Mouse (Mus musculus) G1E (cell line): ENCODE data around the gene Gm17087. TPM values are rescaled to one million over a fixed set of nuclear protein-coding genes. Genes with fewer than 3 reads are reported as not detected.

Experiments used
- ATAC-seq: 2 replicates; pipeline ENCODE4 v1.8.0; 2016; ENCODE audit warnings: mild to moderate bottlenecking; ENCODE audit not compliant: insufficient number of reproducible peaks, poor library complexity, low FRiP score, severe bottlenecking; ENCODE audit errors: extremely low read depth
- DNase-seq: peaks from one replicate; pipeline ENCODE4 v3.0.0; 2012; ENCODE audit warnings: low spot score
- H3K27me3 ChIP-seq: 2 replicates; pipeline ENCODE4 v1.6.1; 2012; ENCODE audit warnings: mild to moderate bottlenecking, low read length, inconsistent platforms; ENCODE audit not compliant: insufficient read depth
- H3K36me3 ChIP-seq: replicated peaks from 2 replicates; pipeline ENCODE3; 2012; ENCODE audit warnings: mild to moderate bottlenecking, inconsistent platforms
- H3K4me1 ChIP-seq: 2 replicates; pipeline ENCODE4 v1.6.1; 2012; ENCODE audit warnings: low read depth, low read length, inconsistent platforms, mixed read lengths; ENCODE audit not compliant: insufficient read depth
- H3K4me3 ChIP-seq: 2 replicates; pipeline ENCODE4 v1.5.1; 2012; ENCODE audit warnings: low read depth, mild to moderate bottlenecking, inconsistent platforms, low read length, moderate library complexity, mixed read lengths
- H3K9me3 ChIP-seq: replicated peaks from 2 replicates; pipeline ENCODE4 v1.6.1; 2012; ENCODE audit warnings: inconsistent platforms
- CTCF ChIP-seq: IDR thresholded peaks from 2 replicates; pipeline ENCODE4 v1.5.1; 2012; ENCODE audit warnings: low read depth, low read length, inconsistent platforms, mixed read lengths
- GATA1 ChIP-seq: IDR thresholded peaks from 2 replicates; pipeline ENCODE4 v1.6.1; 2012; ENCODE audit warnings: borderline replicate concordance, low read length, inconsistent platforms, mixed read lengths
- GATA2 ChIP-seq: IDR thresholded peaks from 2 replicates; pipeline ENCODE4 v1.6.1; 2012; ENCODE audit warnings: low read depth, low read length, inconsistent platforms, borderline replicate concordance
- POLR2AphosphoS5 ChIP-seq: IDR thresholded peaks from 2 replicates; pipeline ENCODE4 v1.6.1; 2012; ENCODE audit warnings: low read depth, low read length, inconsistent platforms; ENCODE audit not compliant: insufficient replicate concordance
- TAL1 ChIP-seq: conservative IDR thresholded peaks from 2 replicates; pipeline ENCODE4 v1.6.1; 2012; ENCODE audit warnings: low read depth, low read length, inconsistent platforms, mixed read lengths
- polyA plus RNA-seq: library from polyadenylated mRNA; stranded (reverse); fragments of >175 nt; gene quantifications from 2 replicates; pipeline ENCODE4 v1.2.3, GENCODE M21; 2012
- total RNA-seq, 2 experiments: library from RNA; stranded (forward) in 1 of 2; stranded (reverse) in 1 of 2; fragments of 200-1000 nt in 1 of 2; fragments of >200 nt in 1 of 2; fragmentation: Nextera tagmentation in 1 of 2; gene quantifications; 2 replicates each; pipeline ENCODE4 v1.2.3; 2014 to 2017

Gm17087 gene
- total and polyA plus RNA-seq, 3 experiments: not detected

DNA sequence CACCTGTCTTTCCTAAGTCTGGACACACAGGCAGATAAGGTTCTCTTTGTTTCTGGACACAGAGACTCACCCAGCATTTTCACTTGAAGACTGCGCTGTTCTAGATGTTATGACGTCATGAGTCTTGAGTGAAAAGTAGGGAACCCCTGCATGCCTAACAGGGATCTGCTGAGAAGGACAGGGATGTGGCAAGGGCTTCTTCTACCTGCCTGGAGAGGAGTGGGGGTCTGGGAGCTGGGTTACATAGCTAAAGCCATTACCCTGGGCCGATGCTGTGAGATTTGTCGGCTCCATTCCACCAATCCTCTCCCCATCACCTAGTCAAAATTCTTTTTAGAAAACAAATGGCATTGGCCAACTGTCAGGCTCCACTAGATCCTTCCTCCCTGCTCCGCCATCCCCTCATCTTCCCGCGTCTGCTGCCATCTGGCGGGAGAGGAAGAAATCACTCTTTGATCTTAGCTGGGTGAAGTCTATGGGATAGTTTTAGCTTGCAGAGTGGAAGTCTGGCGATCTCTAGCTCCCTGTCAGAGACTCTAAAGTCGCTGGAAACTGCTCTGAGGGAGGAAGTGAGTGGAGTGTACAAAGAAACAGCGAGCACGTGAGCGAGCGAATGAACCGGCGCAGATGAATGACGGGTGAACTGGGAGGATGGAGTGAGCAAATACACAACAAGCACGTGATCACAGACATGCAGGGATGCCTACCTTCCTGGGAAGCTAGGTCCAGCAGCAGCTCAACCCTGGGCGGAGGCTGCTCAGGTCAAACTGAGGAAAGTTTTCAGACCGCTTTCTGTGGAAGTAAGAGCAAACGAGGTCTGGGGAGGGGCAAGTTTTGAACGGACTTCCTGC is 25.9 kb upstream of the Gm17087 start:
- Histone ChIP-seq H3K36me3 (no peaks in the 10 kb centered on the region), H3K4me1 (no peaks in the 10 kb centered on the region), H3K27me3 (no peaks in the 10 kb centered on the region), H3K4me3 (no peak overlapping the region), H3K9me3 (0 out of 2 replicates have a peak, but pooled peaks cover 5% of the 10 kb centered on the region)
- DNase-seq: no peak
- no peak for ATAC-seq
- no peak for TF ChIP-seq CTCF
- TF ChIP-seq GATA1: no peak
- no peak for TF ChIP-seq GATA2
- TF ChIP-seq TAL1: no peak

- TF ChIP-seq GATA1 (no peak), GATA2 (no peak), TAL1 (no peak), POLR2AphosphoS5 (no peak), CTCF (no peak)
- H3K9me3 ChIP-seq: peaks cover 17% of the 10 kb centered on the region
- no peak for DNase-seq
- no peaks in the 10 kb centered on the region for H3K4me1 ChIP-seq
- no peaks in the 10 kb centered on the region for H3K36me3 ChIP-seq
- no peaks in the 10 kb centered on the region for H3K27me3 ChIP-seq
- ATAC-seq: no peak
- H3K4me3 ChIP-seq: no peak overlapping the region
Observed at GRCm38 (mm10) chr17:8581579-8581978, 14.8 kb upstream of the Gm17087 start.

GRCm38 (mm10) chr17:8580360-8580759 is 13.6 kb upstream of the Gm17087 start:
- no peaks in the 10 kb centered on the region for H3K4me1 ChIP-seq
- DNase-seq (no peak), ATAC-seq (no peak)
- H3K9me3 ChIP-seq: peaks cover 17% of the 10 kb centered on the region
- no peak for TF ChIP-seq CTCF
- no peak for TF ChIP-seq POLR2AphosphoS5
- no peak for TF ChIP-seq GATA1
- no peak for TF ChIP-seq GATA2
- TF ChIP-seq TAL1: no peak
- H3K36me3 ChIP-seq: no peaks in the 10 kb centered on the region
- H3K4me3 ChIP-seq: no peak overlapping the region
- H3K27me3 ChIP-seq: no peaks in the 10 kb centered on the region

DNA sequence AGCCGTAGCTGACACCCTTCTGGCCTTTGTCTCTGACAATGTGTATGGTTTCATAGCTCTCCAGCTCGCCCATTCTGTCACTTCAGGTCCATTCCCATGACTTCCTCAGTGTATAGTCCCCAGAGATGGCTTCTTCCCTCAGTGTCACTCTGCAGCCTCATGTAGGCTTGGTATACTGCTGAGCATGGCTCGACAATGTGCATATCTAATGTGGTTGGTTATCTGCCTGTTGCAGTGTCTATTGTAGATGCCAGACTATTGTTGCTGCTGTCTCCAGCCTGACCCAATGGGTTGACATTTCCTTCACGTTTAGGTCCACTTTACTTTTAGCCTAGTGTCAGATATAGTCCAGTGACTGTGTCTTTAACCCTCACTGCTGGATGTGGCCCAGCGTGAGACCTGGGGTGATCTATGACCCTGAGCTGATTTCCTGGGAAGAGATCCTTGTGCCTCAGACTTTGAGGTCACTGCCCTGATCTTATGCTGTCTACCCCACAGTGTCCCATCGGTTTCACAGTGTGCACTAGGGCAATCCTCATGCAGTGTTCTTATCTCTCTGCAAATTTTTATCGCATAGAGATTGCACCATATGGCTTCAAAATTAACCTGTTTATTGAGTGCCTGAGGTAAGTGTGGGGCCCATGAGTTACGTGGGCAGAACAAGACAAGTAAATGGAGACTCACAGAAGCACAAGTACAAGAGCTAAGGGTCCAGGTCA is 7.0 kb upstream of the Gm17087 start:
- DNase-seq (no peak), ATAC-seq (no peak)
- no peaks in the 10 kb centered on the region for H3K36me3 ChIP-seq
- 0 out of 2 replicates have a peak, but pooled peaks cover 3% of the 10 kb centered on the region for H3K27me3 ChIP-seq
- H3K4me1 ChIP-seq: no peaks in the 10 kb centered on the region
- TF ChIP-seq GATA2: no peak
- TF ChIP-seq TAL1: no peak
- TF ChIP-seq POLR2AphosphoS5: no peak
- TF ChIP-seq GATA1: no peak
- no peak for TF ChIP-seq CTCF
- no peak overlapping the region for H3K4me3 ChIP-seq
- peaks cover 12% of the 10 kb centered on the region for H3K9me3 ChIP-seq

DNA sequence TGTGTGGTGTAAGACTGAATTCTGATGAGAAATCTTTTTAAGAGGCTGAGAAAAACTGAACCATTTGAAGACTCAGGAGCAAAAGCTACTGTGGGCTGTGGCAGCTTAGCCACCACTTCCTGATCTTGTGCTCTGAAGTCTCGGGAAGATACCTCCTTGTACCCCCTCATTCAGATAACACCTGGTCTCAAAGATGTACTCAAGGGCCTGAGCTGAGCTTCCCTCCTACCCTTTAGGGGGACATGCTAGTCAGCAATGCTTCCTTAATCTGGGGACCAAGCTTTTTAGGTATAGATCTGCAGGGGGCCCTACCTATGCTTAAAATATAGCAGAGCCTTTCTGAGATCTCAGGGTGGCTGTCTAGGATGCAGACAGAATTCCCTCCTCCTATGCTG is 3.9 kb downstream of the Gm17087 start:
- ATAC-seq (no peak), DNase-seq (no peak)
- TF ChIP-seq TAL1 (no peak), POLR2AphosphoS5 (no peak), CTCF (no peak), GATA1 (no peak), GATA2 (no peak)
- peaks cover 6% of the 10 kb centered on the region for H3K9me3 ChIP-seq
- H3K27me3 ChIP-seq: no peaks in the 10 kb centered on the region
- H3K4me3 ChIP-seq: no peak overlapping the region
- no peaks in the 10 kb centered on the region for H3K4me1 ChIP-seq
- H3K36me3 ChIP-seq: no peaks in the 10 kb centered on the region

- DNase-seq: no peak
Observed at GRCm38 (mm10) chr17:8562101-8562885, 4.5 kb downstream of the Gm17087 start.

More at GRCm38 (mm10) chr17:8562101-8562885, 4.5 kb downstream of the Gm17087 start:
- no peaks in the 10 kb centered on the region for H3K4me1 ChIP-seq
- H3K27me3 ChIP-seq: 0 out of 2 replicates have a peak, but pooled peaks cover 2% of the 10 kb centered on the region
- H3K9me3 ChIP-seq: peaks cover 6% of the 10 kb centered on the region
- no peak overlapping the region for H3K4me3 ChIP-seq
- no peaks in the 10 kb centered on the region for H3K36me3 ChIP-seq
- no peak for TF ChIP-seq CTCF
- no peak for TF ChIP-seq POLR2AphosphoS5
- TF ChIP-seq GATA2: no peak
- no peak for TF ChIP-seq TAL1
- TF ChIP-seq GATA1: no peak
- ATAC-seq: no peak
